Mouse (Mus musculus) T-cell, adult 66 days (primary cell): ENCODE data around the gene Enkur. TPM values are rescaled to one million over a fixed set of nuclear protein-coding genes. Genes with fewer than 3 reads are reported as not detected.

Experiments
- total RNA-seq, 2 experiments: library from RNA; stranded (reverse); gene quantifications; 3 replicates in 1 of 2; 4 replicates in 1 of 2; pipeline ENCODE4 v1.2.4; 2023

Gene Enkur
- total RNA-seq, result not detected

GRCm38 (mm10) chr2:21204912-21205830 is at the start of gene Enkur, which contains the start of gene Thnsl1:
TSS of gene Enkur (minus strand) at chr2:21205365.
TSS of gene Thnsl1 (plus strand) at chr2:21205724.

Other genes starting within 250 kb of the Enkur start
- gene Arhgap21, start 236.5 kb downstream of the Enkur start, total RNA-seq, result 10 to 100 TPM in 1 of 2 experiments, 1 to 10 TPM in 1; 5.4 to 11.3 TPM
- 1 to 10 TPM; 3.1 to 4.2 TPM for gene Thnsl1, start 359 bp upstream of the Enkur start, total RNA-seq
- gene Gpr158, start 162.2 kb upstream of the Enkur start, total RNA-seq, result not detected